Mouse (Mus musculus): ENCODE measurements around the gene Asns. TPM values are rescaled to one million over a fixed set of nuclear protein-coding genes. Genes with fewer than 3 reads are reported as not detected.

Gene Asns
- polyA plus RNA-seq, 1 experiment: 284 TPM

GRCm38 (mm10) chr6:7661455-7661854 is 31.6 kb downstream of the Asns start:
- H3K27ac ChIP-seq (ENCODE audit: insufficient read depth, low read length): no peak overlapping the region
- H3K4me1 ChIP-seq (ENCODE audit: control insufficient read depth, insufficient read depth, low read length): peaks cover 3% of the 10 kb centered on the region
- H3K4me3 ChIP-seq (ENCODE audit: insufficient read depth, low read length): no peak overlapping the region
- TF ChIP-seq CTCF (IDR thresholded peaks at IDR 0.05; ENCODE audit: borderline replicate concordance, insufficient read depth, low read length) (no peak), POLR2A (IDR thresholded peaks at IDR 0.05; ENCODE audit: low read depth, low read length) (no peak)

DNA sequence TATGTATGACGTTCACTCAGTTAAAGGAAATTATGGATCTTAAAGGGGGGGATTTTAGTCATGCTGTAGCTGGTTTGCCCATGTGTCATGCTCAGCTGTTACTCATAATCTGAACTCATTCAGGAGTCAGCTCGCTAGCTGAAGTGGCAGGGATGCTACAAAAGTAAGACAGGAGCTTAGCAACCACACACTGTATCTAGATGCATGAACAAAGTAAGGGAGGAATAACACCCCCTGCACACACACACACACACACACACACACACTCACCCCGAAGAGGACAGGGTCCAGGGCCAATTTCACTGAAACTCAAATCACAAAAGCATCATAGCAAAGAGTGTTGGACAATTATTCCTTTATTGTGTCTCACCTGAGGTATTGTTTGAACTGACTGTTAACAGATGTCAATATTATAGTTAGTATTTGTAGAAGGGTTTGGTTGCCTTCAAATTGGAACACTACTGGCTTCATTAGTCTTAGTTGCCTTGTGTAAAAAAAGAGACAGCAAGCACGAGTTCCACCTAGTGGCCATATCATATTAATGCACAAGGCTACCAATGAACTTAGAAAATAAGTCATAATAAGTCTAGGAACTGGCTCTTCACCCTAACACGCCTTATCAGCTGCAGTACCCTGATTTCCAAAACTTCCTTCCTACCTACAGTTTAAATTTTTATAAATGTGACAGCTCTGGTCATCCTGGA is 32.5 kb downstream of the Asns start:
- Histone ChIP-seq H3K4me1 (ENCODE audit: control insufficient read depth, insufficient read depth, low read length) (peaks cover 3% of the 10 kb centered on the region), H3K4me3 (ENCODE audit: insufficient read depth, low read length) (no peak overlapping the region), H3K27ac (ENCODE audit: insufficient read depth, low read length) (no peak overlapping the region)
- no peak for TF ChIP-seq POLR2A (IDR thresholded peaks at IDR 0.05; ENCODE audit: low read depth, low read length)
- TF ChIP-seq CTCF (IDR thresholded peaks at IDR 0.05; ENCODE audit: borderline replicate concordance, insufficient read depth, low read length): no peak

DNA sequence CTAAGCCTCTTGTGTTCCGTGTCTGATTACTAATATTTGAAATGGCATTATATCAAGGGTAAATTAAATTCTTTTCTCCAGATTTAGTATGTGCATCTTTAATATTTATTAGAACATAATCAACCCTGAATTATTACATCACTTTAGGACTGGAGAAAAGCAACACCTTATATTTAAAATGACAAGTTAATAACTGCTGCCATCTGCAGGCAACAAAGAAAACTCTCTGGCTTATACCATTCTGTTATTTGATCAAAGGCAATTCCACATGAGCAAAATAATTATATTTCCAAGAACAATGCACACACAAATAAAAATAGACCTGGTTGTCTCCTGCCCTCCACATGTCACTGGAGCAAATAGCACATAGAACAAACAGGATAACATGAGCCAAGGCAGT is 36.5 kb downstream of the Asns start:
- TF ChIP-seq POLR2A (IDR thresholded peaks at IDR 0.05; ENCODE audit: low read depth, low read length): no peak
- TF ChIP-seq CTCF (IDR thresholded peaks at IDR 0.05; ENCODE audit: borderline replicate concordance, insufficient read depth, low read length): no peak
- no peak overlapping the region for H3K4me3 ChIP-seq (ENCODE audit: insufficient read depth, low read length)

GRCm38 (mm10) chr6:7648458-7648857 is 44.6 kb downstream of the Asns start:
- Histone ChIP-seq H3K4me1 (ENCODE audit: control insufficient read depth, insufficient read depth, low read length) (no peaks in the 10 kb centered on the region), H3K4me3 (ENCODE audit: insufficient read depth, low read length) (no peak overlapping the region), H3K27ac (ENCODE audit: insufficient read depth, low read length) (no peak overlapping the region)
- TF ChIP-seq CTCF (IDR thresholded peaks at IDR 0.05; ENCODE audit: borderline replicate concordance, insufficient read depth, low read length) (no peak), POLR2A (IDR thresholded peaks at IDR 0.05; ENCODE audit: low read depth, low read length) (no peak)

More for the DNA sequence above, 36.5 kb downstream of the Asns start:
- H3K27ac ChIP-seq (ENCODE audit: insufficient read depth, low read length): no peak overlapping the region
- peaks cover 3% of the 10 kb centered on the region for H3K4me1 ChIP-seq (ENCODE audit: control insufficient read depth, insufficient read depth, low read length)

Other genes with a start within 250 kb of the Asns start
- 2.6 and 3.6 TPM in 2 replicates for gene Tac1, start 138.4 kb downstream of the Asns start, polyA plus RNA-seq (2011; ENCODE audit: insufficient read length, low read depth, missing spikeins)
- 24.0 and 26.3 TPM in 2 replicates for gene C1galt1, start 151.6 kb upstream of the Asns start, polyA plus RNA-seq (2011; ENCODE audit: insufficient read length, low read depth, missing spikeins)

All from embryonic fibroblast, embryonic 13.5 days (primary cell).